Mouse (Mus musculus): ENCODE measurements around the gene Renbp.

GRCm38 (mm10) chrX:73880194-73881035 is 50.2 kb downstream of the Renbp start:
- TF ChIP-seq CTCF (IDR thresholded peaks at IDR 0.05; ENCODE audit: low read depth), result no peak
- no peak for TF ChIP-seq EP300 (IDR thresholded peaks at IDR 0.05; ENCODE audit: low read depth)
